Mouse (Mus musculus) embryonic facial prominence, embryonic 10.5 days (tissue): ENCODE results near the gene St3gal4. TPM values are rescaled to one million over a fixed set of nuclear protein-coding genes. Genes with fewer than 3 reads are reported as not detected.
"Not testable (repeated sequence)": the region's sequence is repeated elsewhere in the genome, so short reads cannot be mapped to it uniquely, and the experiment has no call there.

ENCODE experiments used
- DNase-seq: peaks from one replicate; pipeline ENCODE4 v3.0.0-alpha.2; 2017; ENCODE audit warnings: low spot score
- H3K27ac ChIP-seq: fragments of 300-500 bp; sonication (generic); replicated peaks from 2 replicates; pipeline ENCODE4 v1.5.1; 2016; ENCODE audit warnings: mild to moderate bottlenecking
- H3K27me3 ChIP-seq: fragments of 300-500 bp; sonication (generic); replicated peaks from 2 replicates; pipeline ENCODE4 v1.6.1; 2016; ENCODE audit warnings: low read depth, mild to moderate bottlenecking; ENCODE audit not compliant: poor library complexity, severe bottlenecking
- H3K36me3 ChIP-seq: fragments of 300-500 bp; sonication (generic); replicated peaks from 2 replicates; pipeline ENCODE4 v1.6.1; 2016; ENCODE audit warnings: mild to moderate bottlenecking, moderate library complexity
- H3K4me1 ChIP-seq: fragments of 300-500 bp; sonication (generic); 2 replicates; pipeline ENCODE4 v1.6.1; 2016
- H3K4me3 ChIP-seq: fragments of 300-500 bp; sonication (generic); 2 replicates; pipeline ENCODE4 v1.5.1; 2016; ENCODE audit warnings: mild to moderate bottlenecking, moderate library complexity
- H3K9me3 ChIP-seq: fragments of 300-500 bp; sonication (generic); 2 replicates; pipeline ENCODE4 v1.6.1; 2016; ENCODE audit warnings: mild to moderate bottlenecking
- WGBS: fragments of 180-500 bp; shearing (Covaris S2); methylation state at CpG from one replicate; pipeline ENCODE4 v1.1.7; 2016; 5-methylcytosine and 5-hydroxymethylcytosine counted together
- polyA plus RNA-seq: library from polyadenylated mRNA; unstranded; fragments of >200 nt; fragmentation: Nextera tagmentation; extraction: Ambion mirVana; gene quantifications from 2 replicates; pipeline ENCODE4 v1.2.1, GENCODE M21; 2016

Gene St3gal4
- polyA plus RNA-seq, result 18.2 and 18.7 TPM in 2 replicates

DNA sequence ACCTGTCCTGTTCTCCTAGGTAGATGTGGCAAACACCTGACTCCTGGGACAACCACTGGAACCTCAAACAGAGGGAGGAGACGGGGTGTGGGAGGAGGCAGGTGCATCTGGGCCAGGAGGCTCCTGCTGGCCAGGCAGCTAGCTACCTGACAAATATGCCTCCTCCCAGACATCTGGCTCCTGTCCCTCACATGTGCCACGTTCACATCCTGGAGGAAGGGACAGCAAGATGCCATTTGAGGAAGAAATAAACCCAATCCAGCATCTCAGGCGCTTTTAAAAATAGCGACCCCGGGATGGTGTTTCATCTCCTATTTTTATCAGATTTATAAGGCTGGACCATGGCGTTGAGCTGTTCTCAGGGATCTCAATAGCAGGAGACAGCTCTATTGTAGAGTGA lies at the start of gene St3gal4:
TSS of gene St3gal4 (minus strand) at position 101 of the 400 bp plus-strand sequence.
- no peak within 1 kb of the TSS for H3K4me3 ChIP-seq
- no peak within 1 kb of the TSS for H3K27ac ChIP-seq
- H3K4me1 ChIP-seq, result peaks cover 38% of the 10 kb centered on the region
- WGBS, result 85% methylated on average over 6 of the region's 6 CpGs
- H3K9me3 ChIP-seq, result no peaks in the 10 kb centered on the region
- peaks cover 38% of the 10 kb centered on the region for H3K36me3 ChIP-seq
- DNase-seq, result no peak
- no peaks in the 10 kb centered on the region for H3K27me3 ChIP-seq

DNA sequence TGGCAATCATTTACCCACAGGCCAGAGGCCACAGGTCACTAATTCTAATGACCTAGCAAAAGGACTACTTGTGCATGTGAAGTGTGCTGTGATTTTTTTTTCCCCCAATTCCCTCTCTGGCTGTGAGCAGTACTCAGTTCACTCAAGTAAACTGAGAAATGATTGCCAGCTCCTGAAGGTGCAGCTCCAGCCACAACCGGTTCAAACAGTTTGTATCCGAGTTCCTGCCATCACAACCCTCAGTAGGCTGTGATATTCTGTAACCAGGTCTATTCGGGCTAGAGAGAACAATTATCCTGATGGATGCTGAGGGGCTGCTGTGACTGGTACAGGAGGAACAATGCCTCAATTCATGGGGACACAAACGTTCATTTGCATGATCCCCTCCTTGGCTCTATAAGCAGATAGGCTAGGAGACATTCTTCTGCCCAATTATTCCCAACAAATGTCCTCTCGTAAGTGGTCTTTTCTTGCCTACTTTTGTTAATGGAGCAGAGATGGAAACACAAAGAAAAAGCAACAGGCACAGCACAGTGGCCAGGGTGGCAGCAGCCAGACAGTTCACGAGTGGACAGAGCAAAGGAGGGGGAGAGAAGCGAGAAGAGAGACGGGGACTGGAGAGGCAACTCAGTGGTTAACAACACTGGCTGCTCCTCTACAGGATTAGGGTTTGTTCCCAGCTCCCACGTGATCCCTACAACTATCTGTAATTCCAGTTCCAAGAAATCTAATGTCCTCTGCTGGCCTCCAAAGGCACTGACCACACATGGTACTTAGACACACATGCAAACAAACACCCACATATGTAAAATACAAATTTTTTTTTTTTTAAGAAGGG lies 47.9 kb upstream of the St3gal4 start:
- H3K36me3 ChIP-seq, result peaks cover 40% of the 10 kb centered on the region
- no peak overlapping the region for H3K4me3 ChIP-seq
- no peaks in the 10 kb centered on the region for H3K27me3 ChIP-seq
- H3K27ac ChIP-seq, result 0 out of 2 replicates have a peak overlapping the region, but pooled peaks have one; percentile 5
- H3K9me3 ChIP-seq, result no peaks in the 10 kb centered on the region
- 21% methylated on average over 9 of the region's 9 CpGs for WGBS
- H3K4me1 ChIP-seq, result peaks cover 20% of the 10 kb centered on the region
- no peak for DNase-seq

DNA sequence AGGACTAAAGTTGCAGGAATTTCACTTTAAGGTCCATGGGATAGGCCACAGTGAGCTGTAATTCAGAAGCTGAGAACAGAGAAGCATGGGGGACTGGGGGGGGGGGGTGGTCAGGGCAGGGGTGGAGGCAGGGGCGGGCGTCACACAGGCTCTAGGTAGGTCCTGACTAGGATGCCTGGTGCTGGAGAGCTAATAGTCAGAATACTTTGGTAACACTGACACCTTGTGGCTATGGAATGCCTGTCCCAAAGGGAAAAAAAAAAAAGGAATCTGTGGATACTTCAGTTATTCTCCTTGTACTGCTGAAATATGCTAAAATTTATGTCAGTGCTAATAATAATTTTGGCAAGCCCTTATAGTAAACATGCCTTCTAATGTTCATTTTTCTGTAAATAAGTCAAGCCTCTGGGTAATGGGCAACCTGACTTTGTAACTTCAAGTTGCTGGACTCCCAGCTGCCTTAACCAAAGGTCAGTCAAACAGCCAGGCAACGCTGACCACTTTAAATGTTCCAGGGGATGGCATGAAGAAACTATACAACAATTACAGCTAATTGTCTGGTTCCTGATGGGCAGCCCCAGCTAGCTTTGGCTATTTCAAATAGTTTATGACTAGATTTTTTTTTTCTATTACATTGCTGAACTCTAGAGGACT lies 47.2 kb upstream of the St3gal4 start:
- peaks cover 40% of the 10 kb centered on the region for H3K36me3 ChIP-seq
- peaks cover 20% of the 10 kb centered on the region for H3K4me1 ChIP-seq
- 25% methylated on average over 3 of the region's 3 CpGs for WGBS
- H3K9me3 ChIP-seq, result no peaks in the 10 kb centered on the region
- peak; percentile 27 for DNase-seq
- H3K4me3 ChIP-seq, result no peak overlapping the region
- H3K27ac ChIP-seq, result no peak overlapping the region
- no peaks in the 10 kb centered on the region for H3K27me3 ChIP-seq

DNA sequence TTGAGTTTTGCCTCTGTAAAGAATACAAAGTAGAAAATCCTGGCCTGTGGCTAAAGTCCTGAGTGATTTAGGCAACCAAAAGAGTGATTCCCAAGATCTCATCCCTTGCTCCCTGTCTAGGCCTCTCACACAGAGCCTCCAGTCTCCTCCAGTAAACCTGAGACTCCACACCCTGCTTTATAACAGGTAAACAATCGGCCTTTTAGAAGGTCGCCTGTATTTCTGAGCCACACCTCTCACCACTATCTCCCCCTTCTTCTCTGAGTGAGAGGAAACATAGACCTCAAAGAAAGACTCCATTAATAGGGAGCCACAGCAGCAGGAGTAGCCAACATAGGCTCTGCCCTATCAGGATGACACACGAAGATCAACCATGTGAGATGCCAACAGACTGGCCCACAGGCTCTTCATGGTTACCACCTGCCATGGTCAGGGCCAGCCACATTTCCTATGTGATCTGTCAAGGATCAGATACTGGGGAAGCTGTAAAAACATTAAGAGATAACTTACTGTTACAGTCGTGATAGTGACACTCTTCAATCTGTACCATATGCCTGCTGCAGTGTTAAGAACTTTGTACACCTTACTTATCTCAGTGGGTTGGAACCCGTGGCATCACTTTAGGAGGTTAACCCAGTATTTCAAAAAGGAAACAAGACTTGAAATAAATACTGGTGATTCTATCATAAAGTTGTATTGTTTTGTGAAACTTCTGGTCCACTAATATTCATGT lies 45.2 kb upstream of the St3gal4 start:
- H3K4me1 ChIP-seq, result peaks cover 31% of the 10 kb centered on the region
- H3K4me3 ChIP-seq, result no peak overlapping the region
- no peak overlapping the region for H3K27ac ChIP-seq
- no peaks in the 10 kb centered on the region for H3K27me3 ChIP-seq
- H3K36me3 ChIP-seq, result peaks cover 27% of the 10 kb centered on the region
- WGBS, result 84% methylated on average over 5 of the region's 5 CpGs
- H3K9me3 ChIP-seq, result no peaks in the 10 kb centered on the region
- DNase-seq, result no peak

DNA sequence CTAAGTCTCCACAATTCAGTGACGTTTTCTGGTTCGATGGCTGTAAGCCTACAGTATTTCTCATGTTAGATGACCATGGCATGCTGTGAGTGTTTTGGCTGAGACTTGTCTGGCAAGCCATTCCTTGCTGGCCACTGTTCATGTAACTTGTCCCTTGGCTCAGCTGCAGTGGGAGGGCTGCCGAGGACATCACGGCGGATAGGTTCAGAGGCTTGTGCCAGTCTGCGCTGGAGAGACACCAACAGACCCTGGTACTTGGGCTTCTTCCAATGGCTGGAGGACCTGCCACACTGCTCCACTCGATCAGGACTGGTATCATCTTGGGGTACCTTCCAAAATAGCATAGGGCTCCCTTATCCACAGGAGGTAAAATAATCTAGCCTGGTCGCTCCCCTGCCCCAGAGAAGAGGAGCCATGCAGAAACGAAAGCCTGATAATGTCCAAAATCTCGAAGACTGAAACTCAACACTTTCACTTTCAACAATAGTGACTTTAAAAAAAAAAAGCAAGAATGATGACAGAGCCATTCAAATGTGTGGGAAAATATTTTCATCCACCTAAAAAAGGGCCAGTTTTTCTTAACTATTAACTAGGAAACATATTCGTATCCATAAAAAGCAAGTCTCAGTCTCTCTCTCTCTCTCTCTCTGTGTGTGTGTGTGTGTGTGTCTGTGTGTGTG lies 44.1 kb upstream of the St3gal4 start:
- Histone ChIP-seq H3K27me3 (no peaks in the 10 kb centered on the region), H3K27ac (no peak overlapping the region), H3K4me1 (peaks cover 31% of the 10 kb centered on the region), H3K36me3 (peaks cover 19% of the 10 kb centered on the region), H3K4me3 (no peak overlapping the region), H3K9me3 (no peaks in the 10 kb centered on the region)
- 94% methylated on average over 11 of the region's 11 CpGs for WGBS
- DNase-seq, result no peak

DNA sequence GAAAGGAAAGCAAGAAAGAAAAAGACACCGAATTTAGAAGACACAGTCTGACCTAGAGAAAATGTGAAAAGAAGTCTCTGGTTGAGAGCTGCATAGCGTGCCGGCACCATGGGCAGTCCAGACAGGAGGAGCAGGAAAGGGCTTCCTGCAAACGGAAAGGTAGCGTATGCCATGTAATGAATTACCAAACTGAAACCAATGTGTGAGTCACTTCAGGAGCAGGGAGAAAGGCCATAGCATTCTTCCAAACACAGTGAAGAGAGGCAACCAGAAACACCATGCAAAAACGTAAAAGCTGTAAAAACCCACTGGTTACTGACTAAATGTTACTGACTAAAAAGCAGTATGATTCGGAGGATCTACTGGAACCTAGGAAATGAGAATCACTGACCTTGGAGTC lies 42.7 kb upstream of the St3gal4 start:
- H3K4me1 ChIP-seq, result peaks cover 20% of the 10 kb centered on the region
- no peak overlapping the region for H3K27ac ChIP-seq
- peaks cover 20% of the 10 kb centered on the region for H3K36me3 ChIP-seq
- no peak for DNase-seq
- H3K27me3 ChIP-seq, result no peaks in the 10 kb centered on the region
- no peak overlapping the region for H3K4me3 ChIP-seq
- no peaks in the 10 kb centered on the region for H3K9me3 ChIP-seq
- WGBS, result 92% methylated on average over 7 of the region's 7 CpGs

DNA sequence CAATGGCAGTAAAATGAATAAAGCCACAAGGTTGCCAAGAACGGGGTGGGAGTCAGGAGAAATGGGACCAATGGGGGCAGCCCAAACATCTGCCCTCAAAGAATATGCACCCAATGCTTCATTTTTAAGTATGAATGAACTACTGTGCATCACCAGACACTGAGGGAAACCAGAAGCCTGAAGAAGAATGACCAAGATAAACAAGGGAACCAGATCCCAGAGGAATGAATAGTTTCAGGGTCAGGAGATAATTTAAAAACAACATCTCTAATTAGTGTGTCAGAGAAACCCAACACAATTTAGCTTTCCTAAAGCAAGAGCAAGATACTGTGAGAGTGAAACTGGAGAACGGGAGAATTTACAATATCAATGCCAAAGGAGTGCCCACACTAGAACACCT lies 41.6 kb upstream of the St3gal4 start:
- no peak for DNase-seq
- 60% methylated on average over 2 of the region's 2 CpGs for WGBS
- H3K27ac ChIP-seq, result no peak overlapping the region

DNA sequence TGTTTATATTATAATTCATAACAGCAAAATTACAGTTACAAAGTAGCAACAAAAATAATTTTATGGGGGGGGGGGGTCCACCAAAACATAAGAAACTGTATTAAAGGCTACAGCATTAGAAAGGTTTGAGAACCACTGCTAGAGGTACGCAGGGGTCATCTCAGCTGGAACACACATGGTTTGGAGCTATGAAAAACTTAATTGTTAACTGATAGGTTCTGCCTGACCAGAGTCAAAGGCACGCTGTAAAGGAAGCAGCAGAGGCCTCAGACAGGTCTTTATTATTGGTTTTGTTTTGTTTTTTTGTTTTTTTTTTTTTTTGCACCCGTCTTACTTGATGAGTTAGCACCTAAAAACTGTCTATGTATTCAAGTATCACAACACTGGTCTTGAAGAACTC lies 39.4 kb upstream of the St3gal4 start:
- H3K36me3 ChIP-seq, result peaks cover 21% of the 10 kb centered on the region
- 66% methylated on average over 3 of the region's 3 CpGs for WGBS
- no peak overlapping the region for H3K27ac ChIP-seq
- no peaks in the 10 kb centered on the region for H3K27me3 ChIP-seq
- H3K9me3 ChIP-seq, result no peaks in the 10 kb centered on the region
- peaks cover 10% of the 10 kb centered on the region for H3K4me1 ChIP-seq
- H3K4me3 ChIP-seq, result no peak overlapping the region
- DNase-seq, result no peak

More for the DNA sequence above, 41.6 kb upstream of the St3gal4 start:
- H3K9me3 ChIP-seq, result no peaks in the 10 kb centered on the region
- peaks cover 30% of the 10 kb centered on the region for H3K36me3 ChIP-seq
- no peak overlapping the region for H3K4me3 ChIP-seq
- no peaks in the 10 kb centered on the region for H3K27me3 ChIP-seq
- peaks cover 10% of the 10 kb centered on the region for H3K4me1 ChIP-seq

DNA sequence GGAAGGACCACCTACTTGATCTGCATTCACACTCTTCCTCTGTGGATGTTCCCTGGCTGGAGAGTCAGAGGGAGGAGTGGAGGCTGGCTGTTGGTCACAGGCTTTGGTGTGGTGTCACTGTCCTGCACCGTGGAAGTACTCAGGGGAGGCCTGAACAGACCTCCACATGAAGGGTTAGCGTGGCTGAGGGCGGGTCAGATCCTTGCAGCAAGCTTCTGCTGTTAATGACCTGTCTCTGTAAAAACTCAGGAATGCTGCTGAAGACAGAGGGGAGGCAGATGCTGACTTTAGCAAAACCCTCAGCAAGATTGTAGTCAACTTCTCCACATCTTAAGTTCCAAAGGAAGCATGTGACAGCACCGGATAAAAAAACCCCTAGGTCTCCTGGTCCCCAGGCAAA lies 37.8 kb upstream of the St3gal4 start:
- Histone ChIP-seq H3K27ac (no peak overlapping the region), H3K27me3 (no peaks in the 10 kb centered on the region), H3K4me3 (no peak overlapping the region), H3K36me3 (peaks cover 13% of the 10 kb centered on the region; the same call in 1 of the 2 replicates), H3K9me3 (no peaks in the 10 kb centered on the region), H3K4me1 (peaks cover 10% of the 10 kb centered on the region)
- no peak for DNase-seq
- 91% methylated on average over 4 of the region's 4 CpGs for WGBS

DNA sequence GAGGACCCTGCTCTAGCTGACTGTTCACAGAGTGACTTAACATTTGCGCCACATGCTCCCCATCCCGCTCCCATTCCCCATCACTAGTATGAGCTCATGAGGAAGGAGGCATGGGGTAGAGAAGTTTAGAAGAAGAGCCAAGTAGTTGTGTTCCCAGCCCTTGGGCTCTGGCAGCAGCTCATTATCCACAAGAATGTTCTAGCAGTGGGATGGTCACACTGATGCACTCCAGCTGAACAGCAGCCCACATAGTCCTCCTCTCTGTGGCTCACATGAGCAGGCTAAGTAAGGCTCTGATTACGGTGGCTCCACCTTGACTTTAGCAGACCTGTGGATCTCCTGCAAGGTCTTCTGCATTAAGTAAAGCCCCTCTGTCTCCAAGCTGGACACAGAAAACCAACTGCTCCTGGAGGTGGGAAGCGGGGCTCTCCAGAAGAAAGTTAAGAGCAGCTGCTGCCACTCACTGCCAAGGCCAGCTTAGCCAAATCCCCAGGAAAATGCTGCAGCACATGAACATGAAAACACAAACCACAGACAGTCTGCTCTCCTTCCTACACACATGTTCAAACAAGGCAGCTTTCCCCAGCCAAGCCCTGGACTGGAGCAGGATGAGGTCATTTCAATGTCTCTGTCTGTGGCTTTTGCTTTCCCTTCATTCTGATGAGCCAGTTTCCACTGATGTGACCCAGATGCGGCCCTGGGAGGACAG lies 37.1 kb upstream of the St3gal4 start:
- no peak overlapping the region for H3K27ac ChIP-seq
- 89% methylated on average over 5 of the region's 5 CpGs for WGBS
- no peak overlapping the region for H3K4me3 ChIP-seq
- no peak for DNase-seq
- peaks cover 13% of the 10 kb centered on the region; the same call in 1 of the 2 replicates for H3K36me3 ChIP-seq
- no peaks in the 10 kb centered on the region for H3K27me3 ChIP-seq
- peaks cover 10% of the 10 kb centered on the region for H3K4me1 ChIP-seq
- no peaks in the 10 kb centered on the region for H3K9me3 ChIP-seq

DNA sequence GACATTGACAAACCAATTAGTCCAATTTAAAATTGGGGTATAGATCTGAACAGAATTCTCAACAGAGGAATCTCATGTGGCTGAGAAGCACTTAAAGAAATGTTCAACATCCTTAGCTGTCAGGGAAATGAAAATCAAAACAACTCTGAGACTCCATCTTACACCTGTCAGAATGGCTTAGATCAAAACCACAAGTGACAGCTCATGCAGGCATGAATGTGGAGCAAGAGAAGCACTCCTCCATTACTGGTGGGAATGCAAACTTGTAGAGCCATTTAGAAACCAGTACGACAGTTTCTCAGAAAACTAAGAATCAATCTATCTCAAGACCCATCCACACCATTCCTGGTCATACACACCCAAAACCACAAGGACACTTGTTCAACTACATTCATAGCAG lies 33.9 kb upstream of the St3gal4 start:
- Histone ChIP-seq H3K27ac (no peak overlapping the region), H3K4me1 (no peaks in the 10 kb centered on the region), H3K36me3 (peaks cover 13% of the 10 kb centered on the region; the same call in 1 of the 2 replicates), H3K4me3 (no peak overlapping the region), H3K27me3 (no peaks in the 10 kb centered on the region), H3K9me3 (no peaks in the 10 kb centered on the region)
- DNase-seq, result no peak
- WGBS, result 94% methylated on average over 1 of the region's 1 CpGs

DNA sequence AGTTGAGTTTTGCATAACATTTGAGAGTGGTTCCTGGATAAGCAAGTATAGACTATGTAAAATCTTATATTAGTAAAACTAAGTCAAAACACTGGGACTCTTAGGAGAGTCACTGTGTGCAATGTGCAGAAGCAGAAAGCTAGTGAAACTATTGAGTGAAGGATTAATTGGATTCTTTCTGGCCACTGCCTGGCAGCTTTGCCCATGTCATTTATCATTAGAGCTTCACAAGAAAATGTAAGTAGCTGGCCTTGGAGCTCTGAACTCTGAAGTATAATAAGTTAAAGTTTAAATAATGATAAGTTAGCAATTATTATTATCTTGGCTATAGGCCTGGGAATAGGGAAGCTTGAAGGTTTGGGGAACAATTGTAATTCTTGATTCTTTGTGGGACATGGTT lies 29.8 kb upstream of the St3gal4 start:
- H3K27ac ChIP-seq, H3K36me3 ChIP-seq, H3K4me3 ChIP-seq, H3K27me3 ChIP-seq, DNase-seq, H3K4me1 ChIP-seq, H3K9me3 ChIP-seq: not testable (repeated sequence)
